Mouse (Mus musculus): Measurements from ENCODE around the gene Cd320.
"Not testable (repeated sequence)": the region's sequence is repeated elsewhere in the genome, so short reads cannot be mapped to it uniquely, and the experiment has no call there.

Gene Cd320

GRCm38 (mm10) chr17:33842966-33843795 is at the start of gene Cd320:
Gene Cd320, plus strand, starts transcription at chr17:33843091.
- peak; percentile 91 to 93 for DNase-seq

GRCm38 (mm10) chr17:33798306-33798705 is 44.6 kb upstream of the Cd320 start:
- DNase-seq: no peak

GRCm38 (mm10) chr17:33799277-33799676 is 43.6 kb upstream of the Cd320 start:
- no peak for DNase-seq

- DNase-seq: no peak
These were observed 40.7 kb upstream of the Cd320 start for GRCm38 (mm10) chr17:33802221-33802620.

- DNase-seq: peak; percentile 53 to 65
These were observed 38.7 kb upstream of the Cd320 start for GRCm38 (mm10) chr17:33804205-33804604.

GRCm38 (mm10) chr17:33804745-33805144 is 38.1 kb upstream of the Cd320 start:
- peak; percentile 67 to 73 for DNase-seq

- DNase-seq: no peak
These were observed 35.6 kb upstream of the Cd320 start for GRCm38 (mm10) chr17:33807181-33807888.

- no peak for DNase-seq
These were observed 34.7 kb upstream of the Cd320 start for GRCm38 (mm10) chr17:33808192-33808591.

- DNase-seq: peak; percentile 95 to 96
These were observed 32.4 kb upstream of the Cd320 start, which contains the start of gene Kank3 for GRCm38 (mm10) chr17:33810334-33811141. Gene Kank3, plus strand, starts transcription at chr17:33810519.

- DNase-seq: no peak
These were observed 31.8 kb upstream of the Cd320 start for GRCm38 (mm10) chr17:33811142-33811516.

GRCm38 (mm10) chr17:33812475-33812874 is 30.4 kb upstream of the Cd320 start:
- DNase-seq: peak; percentile 59 to 74

- peak; percentile 80 to 87 for DNase-seq
These were observed 29.9 kb upstream of the Cd320 start for GRCm38 (mm10) chr17:33812990-33813389.

GRCm38 (mm10) chr17:33815399-33815798 is 27.5 kb upstream of the Cd320 start:
- DNase-seq: no peak

- DNase-seq: no peak
These were observed 26.3 kb upstream of the Cd320 start for GRCm38 (mm10) chr17:33816612-33817011.

- peak; percentile 90 to 92 for DNase-seq
These were observed 25.5 kb upstream of the Cd320 start for GRCm38 (mm10) chr17:33817184-33817968.

- DNase-seq: no peak
These were observed 24.8 kb upstream of the Cd320 start for GRCm38 (mm10) chr17:33817969-33818643.

- DNase-seq: no peak
These were observed 20.4 kb upstream of the Cd320 start for GRCm38 (mm10) chr17:33822436-33822959.

- not testable (repeated sequence) for DNase-seq
These were observed 19.7 kb upstream of the Cd320 start for GRCm38 (mm10) chr17:33823171-33823570.

- peak; percentile 98 to 99 for DNase-seq
These were observed 18.6 kb upstream of the Cd320 start, which contains the start of the genes Rps28 and Ndufa7 for GRCm38 (mm10) chr17:33824084-33824996. Gene Rps28, minus strand, starts transcription at chr17:33824562. Gene Ndufa7, plus strand, starts transcription at chr17:33824572.

- not testable (repeated sequence) for DNase-seq
These were observed 17.9 kb upstream of the Cd320 start for GRCm38 (mm10) chr17:33824997-33825330.

Data from lung, adult 18-20 months (tissue).